Mouse (Mus musculus): ENCODE data around the gene Nek1. TPM values are rescaled to one million over a fixed set of nuclear protein-coding genes. Genes with fewer than 3 reads are reported as not detected.

Gene Nek1
- total and polyA plus RNA-seq, 3 experiments, result 8.9 to 35.3 (median 15.6) TPM

GRCm38 (mm10) chr8:60969091-60969490 lies 23.9 kb upstream of the Nek1 start:
- Histone ChIP-seq H3K9me3 (replicated peaks; ENCODE audit: insufficient read depth, low read length) (no peaks in the 10 kb centered on the region), H3K27me3 (ENCODE audit: control insufficient read depth in 1 of 2, insufficient read depth in 2 of 2, low read length in 2 of 2) (no peaks in the 10 kb centered on the region), H3K36me3 (ENCODE audit: control insufficient read depth in 1 of 2, insufficient read depth in 2 of 2, low read length in 2 of 2) (peaks cover 0 to 58% of the 10 kb centered on the region in 2 experiments; a peak in 2 of 4 replicates), H3K79me2 (ENCODE audit: control insufficient read depth, insufficient read depth, low read length, poor library complexity) (peaks cover 35% of the 10 kb centered on the region), H3K4me3 (ENCODE audit: control insufficient read depth in 1 of 2, insufficient read depth in 1 of 2, low read depth in 2 of 2, low read length in 2 of 2) (no peak overlapping the region), H3K4me1 (ENCODE audit: control insufficient read depth in 1 of 2, insufficient read depth in 2 of 2, low read length in 2 of 2) (peaks cover 25 to 42% of the 10 kb centered on the region in 2 experiments), H3K9ac (ENCODE audit: control insufficient read depth, low read depth, low read length, poor library complexity, severe bottlenecking) (no peak overlapping the region), H3K27ac (ENCODE audit: control insufficient read depth, low read depth, low read length) (no peak overlapping the region)
- TF ChIP-seq MYC (IDR thresholded peaks at IDR 0.05; ENCODE audit: low read depth, low read length) (no peak), CHD1 (IDR thresholded peaks at IDR 0.05; ENCODE audit: low read depth, low read length) (no peak), E2F4 (IDR thresholded peaks at IDR 0.05; ENCODE audit: borderline replicate concordance, low read depth, low read length) (no peak), BHLHE40 (IDR thresholded peaks at IDR 0.05; ENCODE audit: borderline replicate concordance, low read depth, low read length) (no peak), TBP (IDR thresholded peaks at IDR 0.05; ENCODE audit: low read depth, low read length) (no peak), CTCF (IDR thresholded peaks at IDR 0.05 in 2 of 3, conservative IDR thresholded peaks at IDR 0.05 in 1 of 3; ENCODE audit: control insufficient read depth in 1 of 3, insufficient read depth in 1 of 3, low read depth in 2 of 3, low read length in 3 of 3, poor library complexity in 1 of 3, severe bottlenecking in 1 of 3) (no peak), MAZ (IDR thresholded peaks at IDR 0.05; ENCODE audit: low read depth, low read length) (no peak), ZMIZ1 (IDR thresholded peaks at IDR 0.05; ENCODE audit: low read depth, low read length) (no peak), GABPA (IDR thresholded peaks at IDR 0.05; ENCODE audit: low read depth, low read length) (no peak), POLR2A (IDR thresholded peaks at IDR 0.05; ENCODE audit: control insufficient read depth in 1 of 2, insufficient read depth in 1 of 2, low read depth in 1 of 2, low read length in 2 of 2, poor library complexity in 1 of 2) (no peak), TAL1 (IDR thresholded peaks at IDR 0.05; ENCODE audit: low read length) (no peak), ZKSCAN1 (IDR thresholded peaks at IDR 0.05; ENCODE audit: low read depth, low read length) (no peak), UBTF (IDR thresholded peaks at IDR 0.05; ENCODE audit: borderline replicate concordance, insufficient read depth, low read depth, low read length) (no peak), ELF1 (IDR thresholded peaks at IDR 0.05; ENCODE audit: low read depth, low read length) (no peak)
- DNase-seq (ENCODE audit: low read depth, low spot score), result no peak

GRCm38 (mm10) chr8:60971808-60972207 lies 21.2 kb upstream of the Nek1 start:
- peaks cover 23 to 45% of the 10 kb centered on the region in 2 experiments for H3K4me1 ChIP-seq (ENCODE audit: control insufficient read depth in 1 of 2, insufficient read depth in 2 of 2, low read length in 2 of 2)
- no peak for DNase-seq (ENCODE audit: low read depth, low spot score)
- H3K9ac ChIP-seq (ENCODE audit: control insufficient read depth, low read depth, low read length, poor library complexity, severe bottlenecking), result no peak overlapping the region
- no peak overlapping the region for H3K27ac ChIP-seq (ENCODE audit: control insufficient read depth, low read depth, low read length)
- H3K36me3 ChIP-seq (ENCODE audit: control insufficient read depth in 1 of 2, insufficient read depth in 2 of 2, low read length in 2 of 2), result peaks cover 0 to 64% of the 10 kb centered on the region in 2 experiments; a peak in 3 of 4 replicates
- no peak overlapping the region for H3K4me3 ChIP-seq (ENCODE audit: control insufficient read depth in 1 of 2, insufficient read depth in 1 of 2, low read depth in 2 of 2, low read length in 2 of 2)
- no peaks in the 10 kb centered on the region for H3K27me3 ChIP-seq (ENCODE audit: control insufficient read depth in 1 of 2, insufficient read depth in 2 of 2, low read length in 2 of 2)
- peaks cover 36% of the 10 kb centered on the region for H3K79me2 ChIP-seq (ENCODE audit: control insufficient read depth, insufficient read depth, low read length, poor library complexity)
- TF ChIP-seq ZKSCAN1 (IDR thresholded peaks at IDR 0.05; ENCODE audit: low read depth, low read length), result no peak
- no peaks in the 10 kb centered on the region for H3K9me3 ChIP-seq (replicated peaks; ENCODE audit: insufficient read depth, low read length)

GRCm38 (mm10) chr8:60973448-60973847 lies 19.5 kb upstream of the Nek1 start:
- H3K27ac ChIP-seq (ENCODE audit: control insufficient read depth, low read depth, low read length), result peak overlapping the region; percentile 76
- peak; percentile 92 for DNase-seq (ENCODE audit: low read depth, low spot score)
- H3K36me3 ChIP-seq (ENCODE audit: control insufficient read depth in 1 of 2, insufficient read depth in 2 of 2, low read length in 2 of 2), result peaks cover 0 to 73% of the 10 kb centered on the region in 2 experiments; a peak in 3 of 4 replicates
- H3K27me3 ChIP-seq (ENCODE audit: control insufficient read depth in 1 of 2, insufficient read depth in 2 of 2, low read length in 2 of 2), result no peaks in the 10 kb centered on the region
- peaks cover 39% of the 10 kb centered on the region for H3K79me2 ChIP-seq (ENCODE audit: control insufficient read depth, insufficient read depth, low read length, poor library complexity)
- H3K4me3 ChIP-seq (ENCODE audit: control insufficient read depth in 1 of 2, insufficient read depth in 1 of 2, low read depth in 2 of 2, low read length in 2 of 2), result no peak overlapping the region
- TF ChIP-seq KAT2A (conservative IDR thresholded peaks at IDR 0.05; ENCODE audit: low read depth, low read length) (no peak), MYB (IDR thresholded peaks at IDR 0.05; ENCODE audit: low read depth, low read length) (no peak), MAFK (IDR thresholded peaks at IDR 0.05; ENCODE audit: borderline replicate concordance, low read depth, low read length) (peak; percentile 50; the same call in 1 of the 2 replicates), ETS1 (IDR thresholded peaks at IDR 0.05; ENCODE audit: low read depth, low read length) (peak; percentile 93), MAZ (IDR thresholded peaks at IDR 0.05; ENCODE audit: low read depth, low read length) (no peak), GATA1 (IDR thresholded peaks at IDR 0.05; ENCODE audit: low read depth, low read length) (peak; percentile 98), TAL1 (IDR thresholded peaks at IDR 0.05; ENCODE audit: low read length) (peak; percentile 96), RCOR1 (IDR thresholded peaks at IDR 0.05; ENCODE audit: low read depth, low read length) (peak; percentile 96), SIN3A (IDR thresholded peaks at IDR 0.05; ENCODE audit: low read length) (peak; percentile 90), MYC (IDR thresholded peaks at IDR 0.05; ENCODE audit: low read depth, low read length) (peak; percentile 67), MXI1 (IDR thresholded peaks at IDR 0.05; ENCODE audit: low read depth, low read length) (peak; percentile 70; the same call in 1 of the 2 replicates), EP300 (IDR thresholded peaks at IDR 0.05; ENCODE audit: low read depth in 1 of 2, low read length in 2 of 2) (peak; percentile 96 to 98), TBP (IDR thresholded peaks at IDR 0.05; ENCODE audit: low read depth, low read length) (0 out of 2 replicates have a peak, but pooled peaks have one; percentile 42), BHLHE40 (IDR thresholded peaks at IDR 0.05; ENCODE audit: borderline replicate concordance, low read depth, low read length) (peak; percentile 53; the same call in 1 of the 2 replicates), JUND (IDR thresholded peaks at IDR 0.05; ENCODE audit: low read depth, low read length) (peak; percentile 60; the same call in 1 of the 2 replicates), E2F4 (IDR thresholded peaks at IDR 0.05; ENCODE audit: borderline replicate concordance, low read depth, low read length) (no peak), TCF12 (IDR thresholded peaks at IDR 0.05; ENCODE audit: low read depth, low read length) (peak; percentile 97)
- H3K9me3 ChIP-seq (replicated peaks; ENCODE audit: insufficient read depth, low read length), result no peaks in the 10 kb centered on the region
- peaks cover 26 to 53% of the 10 kb centered on the region in 2 experiments for H3K4me1 ChIP-seq (ENCODE audit: control insufficient read depth in 1 of 2, insufficient read depth in 2 of 2, low read length in 2 of 2)
- H3K9ac ChIP-seq (ENCODE audit: control insufficient read depth, low read depth, low read length, poor library complexity, severe bottlenecking), result no peak overlapping the region

All from MEL (cell line).